Mouse (Mus musculus) embryonic fibroblast, embryonic 13.5 days (primary cell): Measurements from ENCODE around the gene Pygl.

Experiments
- CTCF ChIP-seq: IDR thresholded peaks from 2 replicates; pipeline ENCODE4 v1.5.1; 2011; ENCODE audit warnings: mild to moderate bottlenecking, control low read depth, low read length, moderate library complexity, borderline replicate concordance; ENCODE audit not compliant: insufficient read depth
- POLR2A ChIP-seq: IDR thresholded peaks from 2 replicates; pipeline ENCODE4 v1.6.1; 2011; ENCODE audit warnings: low read depth, mild to moderate bottlenecking, control low read depth, low read length, moderate library complexity

DNA sequence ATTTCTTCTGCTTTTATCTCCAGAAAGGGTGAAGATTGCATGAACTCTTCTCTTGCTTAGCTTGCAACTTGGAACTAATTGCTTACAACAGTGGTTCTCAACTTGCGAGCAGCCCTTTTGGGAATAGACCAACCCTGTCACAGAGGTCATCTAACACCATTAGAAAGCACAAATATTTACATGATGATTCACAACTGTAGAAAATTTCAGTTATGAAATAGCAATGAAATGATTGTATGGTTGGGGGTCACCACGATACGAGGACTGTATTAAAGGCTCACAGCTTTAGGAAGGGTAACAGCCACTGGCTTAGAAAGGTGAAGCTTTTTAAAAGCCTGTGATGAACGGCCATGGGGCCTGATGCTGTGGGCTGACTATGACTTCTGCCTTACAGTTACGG, 70.2 kb downstream of the Pygl start:
- TF ChIP-seq CTCF (no peak), POLR2A (no peak)
